Mouse (Mus musculus): ENCODE measurements around the gene Lars2.

DNA sequence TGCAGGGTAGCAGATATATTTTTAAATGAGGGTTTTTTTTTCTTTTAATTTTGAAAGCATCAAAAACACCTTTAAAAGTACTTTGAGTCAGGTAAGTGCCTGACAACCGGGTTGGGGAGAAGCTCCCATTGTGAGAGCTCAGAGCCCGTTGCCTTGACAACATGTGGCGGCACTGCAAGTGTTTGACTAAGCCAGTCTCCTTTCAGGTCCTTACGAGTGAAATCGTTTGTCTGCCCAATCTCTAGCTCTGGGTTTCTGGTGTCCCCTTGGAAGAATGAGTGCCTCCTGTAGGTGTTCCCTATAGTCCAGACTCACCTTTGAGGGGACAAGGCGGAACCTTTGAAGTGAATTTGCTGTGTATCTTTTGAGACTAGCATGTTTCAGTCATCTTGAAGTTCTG is 31.0 kb downstream of the Lars2 start:
- TF ChIP-seq POLR2A (IDR thresholded peaks at IDR 0.05; ENCODE audit: borderline replicate concordance, extremely low read depth, insufficient read depth, insufficient read length, poor library complexity, severe bottlenecking) (no peak), CTCF (IDR thresholded peaks at IDR 0.05; ENCODE audit: borderline replicate concordance, extremely low read depth, insufficient read depth, insufficient read length) (no peak)
